Mouse (Mus musculus) lung, postnatal 0 days (tissue): Measurements from ENCODE around the gene Gm11020.

Experiments
- CTCF ChIP-seq: IDR thresholded peaks from 2 replicates; pipeline ENCODE4 v1.5.1; 2016; ENCODE audit warnings: antibody characterized with exemption, mild to moderate bottlenecking
- EP300 ChIP-seq: IDR thresholded peaks from 2 replicates; pipeline ENCODE4 v1.6.1; 2016; ENCODE audit warnings: antibody characterized with exemption, mild to moderate bottlenecking, control low read depth

- TF ChIP-seq CTCF: no peak
- no peak for TF ChIP-seq EP300
These were observed 48.7 kb downstream of the Gm11020 start for GRCm38 (mm10) chr8:104370071-104370470.
